Mouse (Mus musculus) heart, adult 2 months (tissue): ENCODE results near the gene She. TPM values are rescaled to one million over a fixed set of nuclear protein-coding genes. Genes with fewer than 3 reads are reported as not detected.

ENCODE experiments used
- DNase-seq, 2 experiments: peaks; one replicate each; pipeline ENCODE4 v3.0.0; 2021
- H3K27ac ChIP-seq: fragments of 200-600 bp; 2 replicates; pipeline ENCODE4 v1.8.1; 2022
- H3K27me3 ChIP-seq: fragments of 200-500 bp; 2 replicates; pipeline ENCODE4 v1.6.1; 2012; ENCODE audit warnings: mild to moderate bottlenecking, low read length, inconsistent platforms, mixed read lengths; ENCODE audit not compliant: control insufficient read depth, insufficient read depth
- H3K36me3 ChIP-seq: fragments of 200-500 bp; 2 replicates; pipeline ENCODE4 v1.6.1; 2012; ENCODE audit warnings: low read length, inconsistent platforms; ENCODE audit not compliant: control insufficient read depth, insufficient read depth
- H3K4me1 ChIP-seq: fragments of 200-500 bp; 2 replicates; pipeline ENCODE4 v1.6.1; 2011; ENCODE audit warnings: low read length; ENCODE audit not compliant: control insufficient read depth, insufficient read depth
- H3K4me3 ChIP-seq: fragments of 200-600 bp; 2 replicates; pipeline ENCODE4 v1.8.1; 2022
- H3K79me2 ChIP-seq: fragments of 200-500 bp; replicated peaks from 2 replicates; pipeline ENCODE4 v1.6.1; 2012; ENCODE audit warnings: mild to moderate bottlenecking, inconsistent platforms, low read length, moderate library complexity, mixed read lengths; ENCODE audit not compliant: control insufficient read depth, insufficient read depth
- H3K9ac ChIP-seq: fragments of 200-500 bp; 2 replicates; pipeline ENCODE4 v1.6.1; 2012; ENCODE audit warnings: low read depth, mild to moderate bottlenecking, control low read depth, inconsistent platforms, low read length, mixed read lengths
- CTCF ChIP-seq: fragments of 200-600 bp; IDR thresholded peaks from 2 replicates; pipeline ENCODE4 v1.8.1; 2022; ENCODE audit warnings: antibody characterized with exemption, mild to moderate bottlenecking, moderate library complexity
- EP300 ChIP-seq: fragments of 200-500 bp; IDR thresholded peaks from 2 replicates; pipeline ENCODE4 v1.6.1; 2011; ENCODE audit warnings: low read depth, low read length, control low read depth; ENCODE audit not compliant: insufficient read depth
- POLR2A ChIP-seq: fragments of 200-500 bp; IDR thresholded peaks from 2 replicates; pipeline ENCODE4 v1.6.1; 2011; ENCODE audit warnings: mild to moderate bottlenecking, low read depth, low read length, control low read depth; ENCODE audit not compliant: insufficient read depth
- WGBS: fragments of 180-500 bp; shearing (Covaris S2); methylation state at CpG from one replicate; pipeline ENCODE4 v1.1.7; 2018; 5-methylcytosine and 5-hydroxymethylcytosine counted together
- intact Hi-C: fragments of 180-260 bp; cut with DNase I; formaldehyde crosslinking; loops from one replicate; pipeline ENCODE4 v1.15.1; 2025
- polyA plus RNA-seq: library from polyadenylated mRNA; depleted of rRNA; stranded (reverse); fragments of >200 nt; gene quantifications from 2 replicates; pipeline ENCODE4 v1.2.3, GENCODE M21; 2012
- total RNA-seq, 2 experiments: library from RNA; stranded (reverse); gene quantifications; 2 replicates each; pipeline ENCODE4 v1.2.3; 2021

She gene
- total and polyA plus RNA-seq, 3 experiments, result 3.4 to 13.3 (median 12.3) TPM

GRCm38 (mm10) chr3:89872209-89872608 is 41.0 kb downstream of the She start:
- WGBS, result 50% methylated on average over 7 of the region's 7 CpGs
- peak in 1 of 2 experiments; percentile 41 for DNase-seq
- Histone ChIP-seq H3K9ac (no peak overlapping the region), H3K27ac (no peak overlapping the region), H3K4me1 (peaks cover 11% of the 10 kb centered on the region), H3K79me2 (no peaks in the 10 kb centered on the region), H3K27me3 (no peaks in the 10 kb centered on the region), H3K36me3 (no peaks in the 10 kb centered on the region; the same call in 1 of the 2 replicates), H3K4me3 (no peak overlapping the region)
- no peak for TF ChIP-seq EP300
- no peak for TF ChIP-seq POLR2A
- intact Hi-C loops, result loop anchor here (5.0 kb wide), 1 partner anchor 40 kb away; the partner anchor contains the start of gene Il6ra

- no peak for DNase-seq
- H3K27me3 ChIP-seq, result no peaks in the 10 kb centered on the region
- no peak for TF ChIP-seq POLR2A
- no peak for TF ChIP-seq CTCF
- TF ChIP-seq EP300, result no peak
- WGBS, result 46% methylated on average over 6 of the region's 6 CpGs
- no peak overlapping the region for H3K4me3 ChIP-seq
- H3K36me3 ChIP-seq, result no peaks in the 10 kb centered on the region; the same call in 1 of the 2 replicates
- no peak overlapping the region for H3K27ac ChIP-seq
- no peaks in the 10 kb centered on the region for H3K79me2 ChIP-seq
- peaks cover 11% of the 10 kb centered on the region for H3K4me1 ChIP-seq
- intact Hi-C loops, result loop anchor here (5.0 kb wide), 1 partner anchor 40 kb away; the partner anchor contains the start of gene Il6ra
- no peak overlapping the region for H3K9ac ChIP-seq
These were observed 41.5 kb downstream of the She start for GRCm38 (mm10) chr3:89872684-89873083.

GRCm38 (mm10) chr3:89874076-89874475 is 42.9 kb downstream of the She start:
- Histone ChIP-seq H3K4me3 (no peak overlapping the region), H3K9ac (no peak overlapping the region), H3K79me2 (no peaks in the 10 kb centered on the region), H3K36me3 (no peaks in the 10 kb centered on the region), H3K27ac (no peak overlapping the region), H3K27me3 (no peaks in the 10 kb centered on the region), H3K4me1 (peaks cover 5% of the 10 kb centered on the region)
- 88% methylated on average over 5 of the region's 5 CpGs for WGBS
- TF ChIP-seq CTCF (no peak), POLR2A (no peak), EP300 (no peak)
- DNase-seq, result no peak
- intact Hi-C loops, result loop anchor here (5.0 kb wide), 1 partner anchor 38 kb away; the partner anchor contains the start of gene Il6ra

GRCm38 (mm10) chr3:89875021-89875420 is 43.9 kb downstream of the She start:
- Histone ChIP-seq H3K27ac (no peak overlapping the region), H3K79me2 (no peaks in the 10 kb centered on the region), H3K27me3 (no peaks in the 10 kb centered on the region), H3K4me3 (no peak overlapping the region), H3K9ac (no peak overlapping the region), H3K36me3 (no peaks in the 10 kb centered on the region), H3K4me1 (peaks cover 3% of the 10 kb centered on the region)
- DNase-seq, result no peak
- WGBS, result 63% methylated on average over 9 of the region's 9 CpGs
- no peak for TF ChIP-seq CTCF
- TF ChIP-seq EP300, result no peak
- no peak for TF ChIP-seq POLR2A
- intact Hi-C loops, result no loop called here

- intact Hi-C loops, result no loop called here
- Histone ChIP-seq H3K36me3 (no peaks in the 10 kb centered on the region), H3K4me1 (no peaks in the 10 kb centered on the region), H3K4me3 (no peak overlapping the region), H3K79me2 (no peaks in the 10 kb centered on the region), H3K27me3 (no peaks in the 10 kb centered on the region), H3K27ac (no peak overlapping the region), H3K9ac (no peak overlapping the region)
- peak in 1 of 2 experiments; percentile 15 for DNase-seq
- 89% methylated on average over 8 of the region's 8 CpGs for WGBS
- TF ChIP-seq EP300, result no peak
- TF ChIP-seq POLR2A, result no peak
- TF ChIP-seq CTCF, result no peak
These were observed 44.6 kb downstream of the She start for GRCm38 (mm10) chr3:89875781-89876180.

- no peaks in the 10 kb centered on the region for H3K4me1 ChIP-seq
- no peak overlapping the region for H3K4me3 ChIP-seq
- no peak overlapping the region for H3K9ac ChIP-seq
- intact Hi-C loops, result no loop called here
- H3K27ac ChIP-seq, result no peak overlapping the region
- no peak for TF ChIP-seq EP300
- TF ChIP-seq POLR2A, result no peak
- TF ChIP-seq CTCF, result no peak
- no peaks in the 10 kb centered on the region for H3K36me3 ChIP-seq
- DNase-seq, result peak in 1 of 2 experiments; percentile 17
- no peaks in the 10 kb centered on the region for H3K79me2 ChIP-seq
- no peaks in the 10 kb centered on the region for H3K27me3 ChIP-seq
- WGBS, result 56% methylated on average over 4 of the region's 4 CpGs
These were observed 45.3 kb downstream of the She start for GRCm38 (mm10) chr3:89876469-89876868.
